Mouse (Mus musculus) testis, postnatal 14 days (tissue): ENCODE results near the gene Exoc4.

Experiments
- DNase-seq: peaks from one replicate; pipeline ENCODE4 v3.0.0; 2021; ENCODE audit warnings: low spot score

The Exoc4 gene

GRCm38 (mm10) chr6:33869251-33869650 is 620.4 kb downstream of the Exoc4 start:
- DNase-seq: no peak

DNA sequence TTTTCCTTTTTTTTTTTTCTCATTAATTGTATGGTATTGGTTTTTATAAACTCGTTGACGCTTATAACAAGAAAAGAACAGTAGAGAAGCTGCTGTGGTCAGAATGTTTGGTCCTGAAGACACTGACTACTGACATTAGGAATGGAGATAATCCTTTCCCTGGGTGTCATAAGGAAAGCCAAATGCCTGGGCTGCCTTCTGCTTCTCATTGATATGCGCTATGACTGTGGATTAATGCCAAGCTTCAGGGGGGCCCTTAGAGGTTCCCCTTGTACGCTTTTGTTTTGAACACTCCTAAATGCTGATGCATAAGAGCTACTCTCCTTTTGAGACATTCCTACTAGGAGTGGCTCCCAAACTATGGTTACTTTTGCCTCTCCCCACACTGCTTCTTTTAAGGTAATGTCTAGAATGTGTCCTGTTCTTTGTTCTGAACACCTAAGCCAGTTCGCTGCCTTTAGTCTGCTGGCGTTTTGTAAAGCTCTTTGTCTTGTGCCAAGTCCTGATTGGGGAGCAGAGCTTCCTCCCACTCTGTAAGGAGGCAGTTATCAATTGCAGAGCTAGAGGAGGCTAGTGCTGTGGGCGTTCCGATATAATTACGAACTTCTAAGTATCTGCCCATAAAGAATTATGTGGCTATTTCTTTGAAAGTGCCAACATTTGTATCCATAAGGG is 621.7 kb downstream of the Exoc4 start:
- DNase-seq: no peak

- no peak for DNase-seq
Measured at GRCm38 (mm10) chr6:33871286-33871685, 622.4 kb downstream of the Exoc4 start.

DNA sequence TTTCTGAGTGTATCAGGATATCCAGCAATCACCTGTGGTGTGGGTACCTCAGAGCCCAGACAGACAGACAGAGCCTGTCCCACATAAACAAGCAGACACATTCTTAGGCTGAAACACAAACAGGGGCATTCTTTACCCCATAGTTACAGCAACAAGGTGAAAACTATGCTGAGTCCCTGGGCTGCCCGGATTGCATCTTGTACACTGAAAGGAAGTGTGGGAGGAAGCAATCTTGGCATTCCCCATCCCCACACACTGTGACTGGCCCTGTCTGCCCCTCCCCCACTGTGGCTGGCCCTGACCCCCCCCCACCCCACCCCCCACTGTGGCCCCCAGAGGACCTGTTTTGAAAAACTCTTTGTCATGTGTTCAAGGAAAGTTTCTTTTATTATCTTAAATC is 623.3 kb downstream of the Exoc4 start:
- DNase-seq: no peak

- DNase-seq: no peak
Measured at GRCm38 (mm10) chr6:33873000-33873399, 624.1 kb downstream of the Exoc4 start.

DNA sequence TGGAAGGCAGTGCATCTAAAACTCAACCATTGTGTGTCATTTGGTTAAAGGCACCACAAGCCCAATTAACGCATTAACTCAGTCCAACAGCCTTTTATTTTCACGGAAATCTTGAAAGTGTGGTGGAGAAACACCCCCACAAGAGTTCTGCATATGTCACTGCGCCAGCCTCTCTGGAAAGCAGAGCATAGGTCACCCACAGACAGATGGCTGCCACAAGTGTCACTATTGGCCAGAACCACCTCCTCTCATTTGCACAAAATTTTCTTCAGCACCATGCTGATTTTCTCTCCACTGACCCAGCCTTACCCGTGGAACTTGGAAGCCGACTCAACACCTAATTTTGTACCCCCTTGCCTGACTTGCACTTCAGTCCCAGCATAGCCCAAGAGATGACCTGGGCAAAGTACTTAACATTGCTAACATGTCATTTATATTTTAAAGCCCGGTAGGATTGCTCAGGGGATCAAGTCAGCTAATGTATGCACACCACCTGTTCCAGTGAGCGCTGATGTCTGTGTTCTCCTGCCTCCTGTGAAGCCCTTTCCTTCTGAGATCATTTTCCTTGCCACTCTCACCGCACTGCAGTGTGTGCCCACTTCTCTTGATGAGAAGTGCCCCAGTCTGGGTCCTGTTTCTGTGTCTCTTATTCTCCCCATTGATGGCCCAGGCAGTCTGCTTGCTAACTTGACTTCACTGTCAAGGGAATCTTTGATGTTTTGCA is 625.6 kb downstream of the Exoc4 start:
- no peak for DNase-seq

GRCm38 (mm10) chr6:33884141-33884683 is 635.3 kb downstream of the Exoc4 start:
- no peak for DNase-seq

GRCm38 (mm10) chr6:33886941-33887340 is 638.1 kb downstream of the Exoc4 start:
- DNase-seq: no peak

- no peak for DNase-seq
Measured at GRCm38 (mm10) chr6:33890926-33891325, 642.0 kb downstream of the Exoc4 start.

DNA sequence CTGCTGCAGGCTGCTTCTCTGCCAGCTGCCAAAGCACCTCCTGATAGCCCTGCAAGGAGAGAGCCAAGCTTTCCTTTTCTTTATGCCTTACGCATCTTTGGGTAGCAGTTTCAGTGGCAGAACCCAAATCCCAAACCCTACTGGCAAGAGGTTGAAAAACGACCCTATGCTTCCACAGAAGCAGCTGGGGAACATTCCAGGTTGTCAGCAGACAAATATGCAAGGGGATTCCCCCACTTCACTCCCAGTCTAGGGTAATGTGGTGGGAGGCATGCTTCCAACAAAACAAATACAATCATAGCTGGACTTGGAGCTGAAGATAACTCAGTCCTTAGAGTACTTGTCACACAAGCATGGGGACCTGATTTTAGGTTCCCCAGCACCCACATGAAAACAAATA is 643.3 kb downstream of the Exoc4 start:
- no peak for DNase-seq

DNA sequence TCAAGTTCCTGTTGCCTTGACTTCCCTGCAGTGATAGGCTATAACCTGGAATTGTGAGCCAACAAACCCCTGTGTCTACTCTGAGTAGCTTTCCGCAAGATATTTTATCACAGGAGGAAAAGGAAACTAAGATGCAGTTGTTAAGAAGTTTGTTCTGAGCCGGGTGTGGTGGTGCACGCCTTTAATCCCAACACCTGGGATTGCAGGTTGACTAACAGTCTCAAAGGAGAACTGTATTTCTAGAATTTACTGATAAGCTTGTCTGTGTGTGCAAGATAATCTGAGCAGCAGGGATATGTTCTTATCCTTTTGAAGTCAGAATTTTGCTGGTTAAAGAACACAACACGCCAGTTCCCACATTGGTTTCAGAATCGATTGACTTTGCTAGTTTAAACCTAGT is 651.1 kb downstream of the Exoc4 start:
- no peak for DNase-seq

GRCm38 (mm10) chr6:33900615-33901014 is 651.7 kb downstream of the Exoc4 start:
- no peak for DNase-seq

- no peak for DNase-seq
Measured at GRCm38 (mm10) chr6:33905099-33905498, 656.2 kb downstream of the Exoc4 start.

GRCm38 (mm10) chr6:33910671-33911070 is 661.8 kb downstream of the Exoc4 start:
- no peak for DNase-seq

DNA sequence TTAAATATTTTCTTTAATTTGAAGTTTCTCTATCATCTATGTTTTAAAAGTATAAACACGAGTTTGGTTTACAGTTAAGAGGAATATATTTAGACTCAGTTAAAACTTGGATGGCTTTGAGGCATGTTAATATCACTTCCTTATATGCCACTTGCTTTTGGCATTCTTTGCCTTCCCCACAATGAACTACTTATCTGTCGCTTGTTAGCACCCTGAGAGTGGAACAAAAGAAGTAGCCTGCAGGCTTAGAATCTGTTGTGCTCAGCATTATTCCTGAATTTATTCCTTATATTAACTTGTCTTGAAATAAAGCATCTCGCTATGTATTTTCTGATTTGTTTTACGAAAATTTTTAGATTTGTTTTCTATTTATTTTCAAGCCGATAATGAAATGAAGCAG is 664.2 kb downstream of the Exoc4 start:
- DNase-seq: no peak

- no peak for DNase-seq
Measured at GRCm38 (mm10) chr6:33913486-33913885, 664.6 kb downstream of the Exoc4 start.

DNA sequence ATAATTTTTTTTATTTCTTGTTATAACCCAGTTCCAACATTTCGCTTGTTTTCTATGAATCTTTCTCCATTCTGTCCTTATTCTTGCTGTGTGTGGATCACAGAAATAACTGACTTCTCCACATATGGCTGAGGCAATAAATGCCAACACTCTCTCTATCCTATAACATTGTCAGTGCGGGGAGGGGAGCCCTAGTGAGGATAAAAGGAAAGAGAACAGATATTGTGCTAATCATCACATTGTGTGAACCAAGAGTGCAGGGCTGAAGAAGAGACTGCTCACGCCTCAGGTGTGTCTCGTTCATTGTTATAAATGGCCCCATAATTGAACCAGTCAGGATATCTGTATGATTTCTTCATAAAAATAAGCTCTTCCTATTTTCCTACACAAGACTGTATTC is 665.1 kb downstream of the Exoc4 start:
- no peak for DNase-seq

DNA sequence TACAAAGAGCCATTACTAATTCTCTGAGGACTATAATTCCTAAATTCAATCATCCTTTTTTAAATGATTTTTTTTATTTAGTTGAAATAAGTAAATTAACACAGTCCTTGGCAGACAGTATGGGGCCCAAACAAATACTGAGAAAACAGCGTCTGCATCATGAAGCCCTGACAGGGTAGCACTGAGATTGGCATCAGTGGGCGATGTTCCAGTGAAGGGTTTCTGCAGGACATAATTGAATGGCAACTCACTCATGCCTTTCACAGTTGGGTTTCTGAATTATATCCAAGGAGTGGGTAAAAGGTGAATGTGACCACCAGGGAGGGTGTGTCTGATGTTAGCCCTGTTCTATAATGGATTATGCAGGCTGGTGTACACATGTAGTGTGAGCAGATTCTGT is 674.7 kb downstream of the Exoc4 start:
- DNase-seq: no peak

- no peak for DNase-seq
Measured at GRCm38 (mm10) chr6:33924888-33925287, 676.0 kb downstream of the Exoc4 start.

DNA sequence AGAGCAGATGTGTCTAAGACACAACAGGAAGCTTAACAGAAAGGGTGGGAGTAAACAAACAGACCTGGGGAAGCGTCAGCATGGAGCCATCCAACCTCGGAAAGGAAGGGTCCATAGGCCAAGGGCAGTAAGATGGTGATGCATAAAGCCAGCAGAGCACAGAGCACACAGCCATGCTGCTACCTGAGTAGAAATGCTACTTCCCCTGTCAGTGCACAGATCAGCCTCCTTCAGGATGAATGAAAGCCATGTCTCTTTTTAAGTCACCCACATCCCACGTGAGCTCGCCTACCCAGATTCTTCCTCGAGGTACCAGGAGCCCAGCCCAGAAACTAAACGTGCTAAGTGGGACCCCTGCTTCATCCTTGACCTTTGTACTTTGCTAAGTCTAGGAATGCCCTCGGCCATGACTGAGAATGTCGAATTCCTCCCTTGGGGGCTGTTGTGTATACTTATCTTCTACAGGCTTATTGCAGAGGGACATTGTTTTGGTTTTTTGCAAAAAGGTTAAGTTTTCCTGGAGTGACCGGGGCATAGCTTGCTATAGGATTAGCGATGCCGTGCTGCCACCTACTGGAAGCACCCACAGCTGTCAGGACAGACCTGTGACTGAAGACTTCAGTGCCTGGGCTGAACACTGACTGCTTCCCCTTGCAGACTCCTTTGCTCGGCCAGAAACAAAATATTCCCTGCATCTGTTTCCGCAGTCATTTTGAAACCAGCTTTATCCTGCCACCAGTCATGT is 680.6 kb downstream of the Exoc4 start:
- peak; percentile 30 for DNase-seq

DNA sequence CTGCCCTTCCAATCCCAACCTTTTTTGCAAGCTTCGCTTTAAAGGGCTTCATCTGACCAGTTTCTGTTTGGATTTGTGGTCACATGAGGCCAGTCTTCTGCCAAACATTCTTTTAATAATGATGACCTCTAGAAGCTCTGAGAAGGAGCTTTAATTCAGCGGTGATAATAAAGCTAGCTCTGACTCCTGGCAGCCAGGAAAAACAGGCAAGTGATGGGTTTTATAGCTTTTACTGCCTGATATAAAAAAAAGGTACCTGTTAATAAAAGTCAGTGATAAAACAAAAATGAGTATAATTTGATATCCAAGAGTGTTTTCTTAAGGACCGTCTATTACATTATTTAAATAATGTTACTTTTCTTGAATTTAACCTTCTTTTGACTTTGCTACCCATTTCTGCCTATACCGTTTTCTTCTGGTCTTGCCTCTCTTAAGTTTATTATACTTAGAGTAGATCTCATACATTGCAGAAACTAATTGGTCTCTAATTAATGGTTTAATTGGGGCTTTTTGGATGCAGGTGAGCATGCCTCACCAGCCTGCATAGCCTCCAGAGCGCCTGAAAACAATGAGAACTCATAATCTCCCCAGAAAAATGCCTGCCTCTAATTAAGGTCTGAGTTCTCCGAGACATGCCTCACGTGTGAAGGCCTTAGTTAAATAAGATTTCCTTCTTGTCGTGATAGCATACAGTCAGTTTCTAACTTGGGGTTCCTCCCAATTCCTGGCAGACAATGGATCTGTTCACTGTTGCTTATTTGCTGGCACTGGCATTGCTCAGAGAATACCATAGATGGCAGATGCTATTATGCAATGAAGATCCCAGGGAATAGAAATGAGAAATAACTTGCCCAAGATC is 681.4 kb downstream of the Exoc4 start:
- DNase-seq: no peak

DNA sequence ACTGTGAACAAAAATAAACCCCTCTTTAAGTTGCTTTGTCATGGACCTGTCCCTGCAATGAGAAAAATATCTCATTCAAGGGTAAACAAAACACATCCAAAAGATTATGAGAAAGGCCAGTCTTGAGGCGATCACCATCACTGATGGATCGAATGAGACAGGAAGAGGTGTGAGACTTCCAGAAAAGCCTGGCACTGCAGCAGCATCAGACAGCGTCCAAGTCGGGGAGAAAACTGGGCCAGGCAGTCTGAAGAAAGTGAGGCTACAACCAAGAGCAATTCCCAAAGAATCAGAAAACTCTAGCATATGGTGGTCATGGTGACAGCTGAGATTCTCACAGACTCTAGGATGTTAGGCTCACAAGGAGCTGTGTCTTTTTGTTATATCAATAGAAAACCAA is 689.0 kb downstream of the Exoc4 start:
- DNase-seq: no peak
